Mouse (Mus musculus): ENCODE results near the gene Gls2. TPM values are rescaled to one million over a fixed set of nuclear protein-coding genes. Genes with fewer than 3 reads are reported as not detected.
A peak's percentile ranks its signal among the peaks of the same experiment; 100 is the strongest.

The Gls2 gene
- total RNA-seq, 2 experiments from 2014 or later = not detected

DNA sequence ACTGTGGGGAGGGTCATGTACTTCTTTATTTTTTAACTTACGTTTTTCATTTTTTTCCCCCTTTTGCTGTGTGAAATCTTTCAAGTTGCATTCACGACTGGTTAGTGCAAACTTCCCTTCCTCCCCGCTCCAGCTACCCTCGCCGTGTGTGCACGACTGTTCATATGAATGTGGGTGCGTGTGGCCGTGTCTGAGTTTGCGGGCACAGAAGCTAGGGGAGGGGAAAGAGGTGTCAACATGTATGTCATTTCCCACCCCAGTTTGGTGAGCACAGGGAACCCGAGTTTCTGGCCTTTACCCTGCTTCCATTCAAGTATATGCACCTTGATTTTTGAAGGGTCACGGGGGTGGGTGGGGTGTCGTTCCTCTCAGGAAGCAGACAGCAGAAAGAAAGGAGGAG, 36.3 kb downstream of the Gls2 start:
- peak; percentile 42 for ATAC-seq (replicated peaks; ENCODE audit: poor library complexity, severe bottlenecking)

DNA sequence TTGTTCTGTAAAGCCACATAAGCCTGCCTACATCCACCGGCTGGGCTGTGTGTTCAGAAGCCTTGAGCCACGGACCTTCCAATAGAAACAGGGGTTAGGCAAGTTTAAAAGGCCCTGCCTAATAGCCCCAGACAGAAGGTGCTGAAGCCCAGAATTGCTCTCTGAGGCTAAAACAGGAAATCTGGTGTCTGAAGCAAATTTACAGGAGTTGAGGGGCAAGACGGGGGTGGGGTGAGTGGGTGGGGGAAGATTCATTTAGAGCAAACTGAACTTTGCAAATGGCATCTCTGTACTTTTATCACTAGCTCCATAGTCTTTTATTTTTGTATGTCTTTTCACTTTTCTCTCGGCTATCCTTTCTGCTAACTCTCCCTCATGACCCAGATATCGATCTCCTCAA, 36.9 kb downstream of the Gls2 start:
- ATAC-seq (replicated peaks; ENCODE audit: poor library complexity, severe bottlenecking) = peak; percentile 22

- ATAC-seq (replicated peaks; ENCODE audit: poor library complexity, severe bottlenecking) = peak; percentile 33
These were observed 37.6 kb downstream of the Gls2 start, which contains the start of gene Timeless for GRCm38 (mm10) chr10:128231697-128232419. Gene Timeless (plus strand): TSS chr10:128232065.

DNA sequence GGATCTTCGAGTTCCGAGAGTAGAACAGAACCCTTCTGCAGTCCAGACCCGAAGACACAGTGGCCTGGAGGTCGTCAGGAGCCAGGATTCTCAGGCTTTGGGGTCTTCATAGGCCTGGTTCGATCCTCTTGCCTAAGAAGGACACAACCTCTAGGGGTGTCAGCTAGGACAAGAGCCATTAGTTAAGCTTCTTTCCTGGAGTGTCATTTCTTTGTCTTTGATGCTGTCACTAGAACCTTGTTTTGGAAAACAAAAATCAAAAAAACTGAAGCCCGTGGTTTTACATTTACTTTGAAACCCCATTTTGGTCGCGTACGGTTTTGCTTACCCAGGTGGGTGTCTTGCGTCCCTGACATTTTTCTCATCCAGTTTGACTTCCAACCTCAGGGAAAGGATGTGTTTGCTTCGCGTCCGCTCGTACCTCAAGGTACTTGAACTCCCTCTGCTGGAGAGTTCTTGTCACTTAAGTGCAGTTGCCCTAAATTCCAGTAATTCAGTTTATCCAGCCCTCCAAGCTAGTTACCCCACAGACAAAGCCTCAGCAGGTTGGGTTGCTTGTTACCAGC, 38.2 kb downstream of the Gls2 start:
- peak; percentile 34 for ATAC-seq (replicated peaks; ENCODE audit: poor library complexity, severe bottlenecking)

- ATAC-seq (replicated peaks; ENCODE audit: poor library complexity, severe bottlenecking) = no peak
These were observed 42.1 kb downstream of the Gls2 start for GRCm38 (mm10) chr10:128236321-128236720.

DNA sequence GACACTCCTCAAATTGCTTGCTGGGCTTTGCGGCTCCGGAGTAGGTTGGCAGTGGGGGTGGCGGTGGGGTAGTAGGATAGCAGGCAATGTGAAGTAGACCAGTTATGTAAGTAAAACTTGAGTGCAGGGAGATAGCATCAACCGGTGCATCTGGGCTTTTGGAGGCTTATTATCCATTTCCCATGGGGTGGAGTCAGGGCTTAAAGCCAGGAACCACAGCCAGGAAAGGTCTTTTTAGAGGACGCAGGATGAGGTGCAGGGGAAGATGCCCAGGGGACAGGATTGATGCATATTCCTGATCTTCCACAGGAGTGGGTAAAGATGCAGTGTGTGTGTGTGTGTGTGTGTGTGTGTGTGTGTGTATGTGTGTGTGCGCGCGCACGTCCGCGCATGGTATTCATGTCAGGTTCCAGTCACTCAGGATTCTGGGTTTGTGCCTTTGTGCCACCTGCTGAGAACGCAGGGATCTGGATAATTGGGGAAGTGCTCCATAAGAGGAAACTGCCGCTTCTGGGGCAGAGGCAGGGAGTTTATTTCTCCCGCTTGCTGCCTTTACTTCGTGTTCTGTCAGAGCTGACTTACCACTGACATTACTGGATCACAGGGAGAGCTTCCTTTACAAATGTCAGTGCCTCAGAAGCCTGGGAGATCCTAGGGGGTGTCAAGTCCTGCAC, 43.7 kb downstream of the Gls2 start:
- ATAC-seq (replicated peaks; ENCODE audit: poor library complexity, severe bottlenecking) = peak; percentile 50

DNA sequence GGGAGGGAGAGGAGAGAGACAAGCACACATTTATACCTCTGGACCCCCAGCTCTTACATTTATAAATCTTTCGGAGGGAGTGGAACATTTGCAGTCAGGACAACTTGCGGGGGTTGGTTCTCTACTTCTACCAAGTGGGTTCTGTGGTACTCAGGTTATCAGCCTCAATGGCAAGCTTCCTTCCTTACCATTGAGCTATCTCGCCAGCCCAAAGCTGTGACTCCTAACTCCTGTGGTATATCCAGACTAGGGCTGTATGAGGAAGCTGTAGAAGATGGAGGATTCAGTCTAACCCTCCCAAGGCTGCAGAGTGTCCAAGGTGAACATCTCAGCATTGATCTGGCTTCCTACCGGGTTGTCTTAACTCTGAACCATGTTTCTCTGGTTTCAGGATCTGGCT, 44.9 kb downstream of the Gls2 start:
- ATAC-seq (replicated peaks; ENCODE audit: poor library complexity, severe bottlenecking) = no peak

DNA sequence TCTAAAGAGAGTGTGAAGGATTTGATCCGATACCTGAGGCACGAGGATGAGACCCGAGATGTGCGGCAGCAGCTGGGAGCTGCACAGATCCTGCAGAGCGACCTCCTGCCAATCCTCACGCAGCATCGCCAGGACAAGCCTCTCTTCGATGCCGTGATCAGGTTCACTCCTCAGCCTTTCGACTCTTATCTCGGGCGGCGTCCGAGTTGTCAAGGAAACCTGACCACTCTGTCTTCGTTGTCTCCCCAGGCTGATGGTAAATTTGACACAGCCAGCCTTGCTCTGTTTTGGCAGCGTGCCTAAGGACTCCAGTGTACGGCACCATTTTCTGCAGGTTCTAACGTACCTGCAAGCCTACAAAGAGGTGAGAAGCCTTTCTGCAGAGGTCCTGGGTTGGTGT, 45.9 kb downstream of the Gls2 start:
- no peak for ATAC-seq (replicated peaks; ENCODE audit: poor library complexity, severe bottlenecking)

DNA sequence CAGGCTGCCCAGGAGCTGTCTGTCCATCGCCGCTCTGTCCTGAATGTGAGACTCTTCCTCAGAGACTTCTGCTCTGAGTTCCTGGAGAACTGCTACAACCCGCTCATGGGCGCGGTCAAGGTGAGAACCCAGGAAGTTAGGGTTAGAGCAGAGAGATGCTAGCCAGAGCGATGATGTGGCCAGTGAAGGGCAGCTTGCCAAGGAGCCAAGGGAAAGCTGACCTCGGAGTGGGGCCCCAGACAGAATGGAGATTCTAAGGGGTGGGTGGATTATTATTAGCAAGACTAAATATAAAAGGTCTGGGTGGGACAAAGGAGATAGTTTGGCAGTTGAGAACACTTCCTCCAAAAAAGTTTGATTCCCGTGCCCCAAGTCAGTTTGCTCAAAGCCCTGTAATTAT, 49.0 kb downstream of the Gls2 start:
- ATAC-seq (replicated peaks; ENCODE audit: poor library complexity, severe bottlenecking) = no peak

GRCm38 (mm10) chr10:128244121-128244520, 49.9 kb downstream of the Gls2 start:
- ATAC-seq (replicated peaks; ENCODE audit: poor library complexity, severe bottlenecking) = no peak

- ATAC-seq (replicated peaks; ENCODE audit: poor library complexity, severe bottlenecking) = no peak
These were observed 52.9 kb downstream of the Gls2 start for GRCm38 (mm10) chr10:128247020-128247732.

DNA sequence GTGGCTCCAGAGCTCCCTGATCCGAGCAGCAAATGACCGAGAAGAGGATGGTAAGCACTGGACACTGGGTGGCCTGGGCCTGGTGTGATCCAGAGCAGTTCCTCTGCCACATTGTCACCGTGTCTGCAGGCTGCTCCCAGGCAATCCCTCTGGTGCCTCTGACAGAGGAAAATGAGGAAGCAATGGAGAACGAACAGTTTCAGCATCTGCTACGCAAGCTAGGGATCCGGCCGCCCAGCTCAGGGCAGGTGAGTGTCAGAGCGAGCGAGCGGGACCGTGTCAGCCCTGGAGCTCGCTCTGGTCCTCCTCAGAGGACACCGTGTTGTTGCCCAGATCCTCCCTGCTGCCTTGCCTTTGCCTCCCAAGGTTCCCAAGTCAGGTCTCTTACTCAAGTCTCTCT, 56.3 kb downstream of the Gls2 start:
- peak; percentile 60 for ATAC-seq (replicated peaks; ENCODE audit: poor library complexity, severe bottlenecking)

DNA sequence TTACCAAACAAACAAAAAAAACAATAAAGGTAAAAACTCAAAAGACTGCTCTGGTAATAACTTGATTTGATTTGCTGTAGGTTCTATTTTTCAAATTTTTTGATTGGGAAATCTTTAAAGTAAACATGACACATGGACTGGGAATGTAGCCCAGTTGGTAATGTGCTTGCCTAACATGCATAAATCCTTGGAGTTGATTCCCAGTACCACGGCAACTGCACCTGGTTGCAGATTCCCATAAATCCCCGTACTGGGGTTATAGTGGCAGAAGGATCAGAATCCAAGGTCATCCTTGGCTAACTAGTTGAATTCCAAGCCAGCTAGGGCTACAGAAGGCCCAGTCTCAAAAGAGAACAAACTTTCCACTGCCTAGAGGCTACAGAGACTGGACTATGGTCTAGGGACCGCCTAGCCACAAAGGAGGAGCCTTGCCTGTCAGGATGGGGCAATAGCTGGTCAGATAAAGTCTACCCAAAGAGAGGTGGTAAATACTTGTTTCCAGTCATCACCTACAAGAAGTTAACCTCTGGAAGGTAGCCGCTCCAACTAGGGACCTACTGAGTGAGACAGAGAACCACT, 59.5 kb downstream of the Gls2 start, which contains the start of gene Apon:
Apon (plus strand) TSS at position 420 of the 579 bp plus-strand sequence.
- ATAC-seq (replicated peaks; ENCODE audit: poor library complexity, severe bottlenecking) = no peak

- no peak for ATAC-seq (replicated peaks; ENCODE audit: poor library complexity, severe bottlenecking)
These were observed 61.7 kb downstream of the Gls2 start for GRCm38 (mm10) chr10:128255925-128256324.

DNA sequence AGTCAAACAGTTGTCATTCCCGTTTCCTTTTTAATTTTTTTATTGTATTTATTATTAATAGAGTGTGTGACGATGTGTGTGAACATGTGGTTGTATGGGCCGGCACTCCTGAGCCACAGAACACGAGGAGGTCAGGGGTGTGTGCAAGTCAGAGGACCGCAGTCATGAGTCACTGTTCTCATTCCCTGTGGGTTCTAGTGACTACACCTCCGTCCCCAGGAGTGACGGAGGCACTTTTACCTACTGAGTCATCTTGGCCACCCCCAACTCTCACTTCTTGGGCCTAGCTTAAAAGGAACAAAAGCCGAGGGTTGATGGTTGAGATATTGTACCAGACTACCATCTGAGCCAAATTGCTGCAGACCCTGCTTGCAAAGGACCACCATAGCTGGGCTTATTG, 62.1 kb downstream of the Gls2 start:
- no peak for ATAC-seq (replicated peaks; ENCODE audit: poor library complexity, severe bottlenecking)

GRCm38 (mm10) chr10:128258953-128259352, 64.7 kb downstream of the Gls2 start:
- peak; percentile 97 for ATAC-seq (replicated peaks; ENCODE audit: poor library complexity, severe bottlenecking)

Other genes with a start within 250 kb of the Gls2 start
- gene Hsd17b6, start 186.8 kb upstream of the Gls2 start, total RNA-seq (2014; fragmentation: Nextera tagmentation) = not detected in 2 replicates
- gene Hsd17b6, start 186.8 kb upstream of the Gls2 start, total RNA-seq (2017) = not detected in 2 replicates
- gene Prim1, start 179.3 kb upstream of the Gls2 start, total RNA-seq (2014; fragmentation: Nextera tagmentation) = 114 and 132 TPM in 2 replicates
- gene Prim1, start 179.3 kb upstream of the Gls2 start, total RNA-seq (2017) = 121 and 124 TPM in 2 replicates
- 1,470 and 1,497 TPM in 2 replicates for gene Naca, start 158.9 kb upstream of the Gls2 start, total RNA-seq (2014; fragmentation: Nextera tagmentation)
- gene Naca, start 158.9 kb upstream of the Gls2 start, total RNA-seq (2017) = 2,024 and 2,260 TPM in 2 replicates
- gene Ptges3, start 135.5 kb upstream of the Gls2 start, total RNA-seq (2014; fragmentation: Nextera tagmentation) = 204 and 218 TPM in 2 replicates
- gene Ptges3, start 135.5 kb upstream of the Gls2 start, total RNA-seq (2017) = 321 and 371 TPM in 2 replicates
- 1,867 and 2,007 TPM in 2 replicates for gene Atp5b, start 111.2 kb upstream of the Gls2 start, total RNA-seq (2014; fragmentation: Nextera tagmentation)
- gene Atp5b, start 111.2 kb upstream of the Gls2 start, total RNA-seq (2017) = 1,997 and 2,300 TPM in 2 replicates
- gene Baz2a, start 102.9 kb upstream of the Gls2 start, total RNA-seq (2014; fragmentation: Nextera tagmentation) = 54.8 and 64.2 TPM in 2 replicates
- 15.0 and 17.2 TPM in 2 replicates for gene Baz2a, start 102.9 kb upstream of the Gls2 start, total RNA-seq (2017)
- 14.3 and 20.5 TPM in 2 replicates for gene Rbms2, start 14.2 kb upstream of the Gls2 start, total RNA-seq (2014; fragmentation: Nextera tagmentation)
- 1.8 and 2.1 TPM in 2 replicates for gene Rbms2, start 14.2 kb upstream of the Gls2 start, total RNA-seq (2017)
- gene Spryd4, start 17.4 kb downstream of the Gls2 start, total RNA-seq (2014; fragmentation: Nextera tagmentation) = 15.1 and 16.3 TPM in 2 replicates
- 9.7 and 19.2 TPM in 2 replicates for gene Spryd4, start 17.4 kb downstream of the Gls2 start, total RNA-seq (2017)
- 0.75 TPM in 1 of 2 replicates, not detected in the other for gene Mip, start 31.4 kb downstream of the Gls2 start, total RNA-seq (2014; fragmentation: Nextera tagmentation)
- not detected in 2 replicates for gene Mip, start 31.4 kb downstream of the Gls2 start, total RNA-seq (2017)
- 55.4 and 70.5 TPM in 2 replicates for gene Timeless, start 37.6 kb downstream of the Gls2 start, total RNA-seq (2014; fragmentation: Nextera tagmentation)
- gene Timeless, start 37.6 kb downstream of the Gls2 start, total RNA-seq (2017) = 64.0 and 71.4 TPM in 2 replicates
- gene Apon, start 59.6 kb downstream of the Gls2 start, total RNA-seq (2014; fragmentation: Nextera tagmentation) = 0.41 and 3.2 TPM in 2 replicates
- 0.31 and 0.99 TPM in 2 replicates for gene Apon, start 59.6 kb downstream of the Gls2 start, total RNA-seq (2017)
- not detected in 2 replicates for gene Apof, start 74.2 kb downstream of the Gls2 start, total RNA-seq (2014; fragmentation: Nextera tagmentation)
- 0.34 and 0.57 TPM in 2 replicates for gene Apof, start 74.2 kb downstream of the Gls2 start, total RNA-seq (2017)
- 26.8 and 28.5 TPM in 2 replicates for gene Stat2, start 76.1 kb downstream of the Gls2 start, total RNA-seq (2014; fragmentation: Nextera tagmentation)
- 6.5 and 7.1 TPM in 2 replicates for gene Stat2, start 76.1 kb downstream of the Gls2 start, total RNA-seq (2017)
- not detected in 2 replicates for gene Il23a, start 104.3 kb downstream of the Gls2 start, total RNA-seq (2014; fragmentation: Nextera tagmentation)
- 1.3 and 1.6 TPM in 2 replicates for gene Il23a, start 104.3 kb downstream of the Gls2 start, total RNA-seq (2017)
- 22.7 and 25.7 TPM in 2 replicates for gene Pan2, start 108.9 kb downstream of the Gls2 start, total RNA-seq (2014; fragmentation: Nextera tagmentation)
- gene Pan2, start 108.9 kb downstream of the Gls2 start, total RNA-seq (2017) = 9.8 and 16.2 TPM in 2 replicates
- gene Cnpy2, start 128.0 kb downstream of the Gls2 start, total RNA-seq (2014; fragmentation: Nextera tagmentation) = 108 and 200 TPM in 2 replicates
- 135 TPM in 2 replicates for gene Cnpy2, start 128.0 kb downstream of the Gls2 start, total RNA-seq (2017)
- gene Cs, start 143.3 kb downstream of the Gls2 start, total RNA-seq (2014; fragmentation: Nextera tagmentation) = 175 and 176 TPM in 2 replicates
- 104 and 114 TPM in 2 replicates for gene Cs, start 143.3 kb downstream of the Gls2 start, total RNA-seq (2017)
- gene Coq10a, start 174.5 kb downstream of the Gls2 start, total RNA-seq (2014; fragmentation: Nextera tagmentation) = 20.8 and 28.4 TPM in 2 replicates
- 6.8 and 7.9 TPM in 2 replicates for gene Coq10a, start 174.5 kb downstream of the Gls2 start, total RNA-seq (2017)
- gene Ankrd52, start 182.7 kb downstream of the Gls2 start, total RNA-seq (2014; fragmentation: Nextera tagmentation) = 58.1 and 60.1 TPM in 2 replicates
- 9.1 and 11.3 TPM in 2 replicates for gene Ankrd52, start 182.7 kb downstream of the Gls2 start, total RNA-seq (2017)
- gene Slc39a5, start 206.8 kb downstream of the Gls2 start, total RNA-seq (2014; fragmentation: Nextera tagmentation) = not detected in 2 replicates
- gene Slc39a5, start 206.8 kb downstream of the Gls2 start, total RNA-seq (2017) = not detected in 2 replicates
- 80.4 and 115 TPM in 2 replicates for gene Nabp2, start 217.0 kb downstream of the Gls2 start, total RNA-seq (2014; fragmentation: Nextera tagmentation)
- gene Nabp2, start 217.0 kb downstream of the Gls2 start, total RNA-seq (2017) = 58.6 and 60.5 TPM in 2 replicates
- 15.7 and 29.1 TPM in 2 replicates for gene Rnf41, start 217.2 kb downstream of the Gls2 start, total RNA-seq (2014; fragmentation: Nextera tagmentation)
- gene Rnf41, start 217.2 kb downstream of the Gls2 start, total RNA-seq (2017) = 16.5 and 18.6 TPM in 2 replicates

All from granulocyte monocyte progenitor cell, adult 5-6 weeks (primary cell).